Mouse (Mus musculus) hindbrain, embryonic 13.5 days (tissue): ENCODE measurements around the gene Myo1a. TPM values are rescaled to one million over a fixed set of nuclear protein-coding genes. Genes with fewer than 3 reads are reported as not detected.
"Not testable (repeated sequence)": the region's sequence is repeated elsewhere in the genome, so short reads cannot be mapped to it uniquely, and the experiment has no call there.

ENCODE experiments used
- ATAC-seq: fragments of 200-750 bp; cut with Nextera tagmentation; 2 replicates; pipeline ENCODE4 v1.8.0; 2017; ENCODE audit warnings: moderate TSS enrichment; ENCODE audit not compliant: low FRiP score
- H3K27ac ChIP-seq: fragments of 300-500 bp; sonication (generic); 2 replicates; pipeline ENCODE4 v1.5.1; 2015; ENCODE audit warnings: inconsistent platforms, mild to moderate bottlenecking, moderate library complexity
- H3K27me3 ChIP-seq: fragments of 300-500 bp; sonication (generic); 2 replicates; pipeline ENCODE4 v1.6.1; 2015; ENCODE audit warnings: mild to moderate bottlenecking, inconsistent platforms
- H3K36me3 ChIP-seq: fragments of 300-500 bp; sonication (generic); 2 replicates; pipeline ENCODE4 v1.6.1; 2015; ENCODE audit warnings: mild to moderate bottlenecking, inconsistent platforms
- H3K4me1 ChIP-seq: fragments of 300-500 bp; sonication (generic); replicated peaks from 2 replicates; pipeline ENCODE4 v1.6.1; 2015; ENCODE audit warnings: inconsistent platforms
- H3K4me2 ChIP-seq: fragments of 300-500 bp; sonication (generic); 2 replicates; pipeline ENCODE4 v1.6.1; 2015; ENCODE audit warnings: inconsistent platforms, mild to moderate bottlenecking, moderate library complexity
- H3K4me3 ChIP-seq: fragments of 300-500 bp; sonication (generic); 2 replicates; pipeline ENCODE4 v1.5.1; 2015; ENCODE audit warnings: mild to moderate bottlenecking, inconsistent platforms
- H3K9ac ChIP-seq: fragments of 300-500 bp; sonication (generic); 2 replicates; pipeline ENCODE4 v1.6.1; 2015; ENCODE audit warnings: mild to moderate bottlenecking, inconsistent platforms
- H3K9me3 ChIP-seq: fragments of 300-500 bp; sonication (generic); 2 replicates; pipeline ENCODE4 v1.6.1; 2016; ENCODE audit warnings: inconsistent platforms
- WGBS: fragments of 180-500 bp; shearing (Covaris S2); methylation state at CpG from one replicate; pipeline ENCODE4 v1.1.7; 2015; 5-methylcytosine and 5-hydroxymethylcytosine counted together
- polyA plus RNA-seq: library from polyadenylated mRNA; unstranded; fragments of >200 nt; fragmentation: Nextera tagmentation; extraction: Ambion mirVana; gene quantifications from 2 replicates; pipeline ENCODE4 v1.2.1, GENCODE M21; 2015

Gene Myo1a
- 0.43 and 0.74 TPM in 2 replicates for polyA plus RNA-seq

DNA sequence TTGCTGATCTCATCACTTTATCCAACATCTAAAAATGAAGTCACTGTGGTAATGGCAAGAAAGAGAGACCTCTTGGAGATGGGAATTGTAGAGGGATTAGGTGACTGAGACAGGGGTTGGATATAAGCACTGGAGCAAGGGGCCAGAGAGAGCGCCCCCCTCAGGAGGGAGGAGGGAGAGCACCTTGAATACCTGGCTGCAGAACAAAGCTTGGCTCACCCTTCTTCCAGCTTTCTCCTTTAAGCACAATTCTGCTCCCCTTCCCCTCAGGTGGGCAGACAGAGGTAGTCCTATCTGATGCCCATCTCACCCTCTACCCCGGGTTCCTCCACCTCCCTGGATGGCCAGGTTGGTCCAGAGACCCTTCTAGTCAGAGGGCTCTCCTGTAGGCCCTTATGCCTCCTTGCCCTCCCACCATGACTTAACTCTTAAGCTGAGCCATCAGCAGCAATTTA, at the start of gene Myo1a:
Myo1a (plus strand) TSS at position 405 of the 455 bp plus-strand sequence.
- WGBS, result 72% methylated on average over 2 of the region's 2 CpGs
- ATAC-seq, result no peak
- H3K9ac ChIP-seq, result no peak within 1 kb of the TSS
- no peaks in the 10 kb centered on the region for H3K9me3 ChIP-seq
- H3K27ac ChIP-seq, result no peak within 1 kb of the TSS
- no peaks in the 10 kb centered on the region for H3K4me1 ChIP-seq
- H3K4me2 ChIP-seq, result no peak within 1 kb of the TSS
- no peak within 1 kb of the TSS for H3K4me3 ChIP-seq
- H3K36me3 ChIP-seq, result no peaks in the 10 kb centered on the region
- no peaks in the 10 kb centered on the region for H3K27me3 ChIP-seq

DNA sequence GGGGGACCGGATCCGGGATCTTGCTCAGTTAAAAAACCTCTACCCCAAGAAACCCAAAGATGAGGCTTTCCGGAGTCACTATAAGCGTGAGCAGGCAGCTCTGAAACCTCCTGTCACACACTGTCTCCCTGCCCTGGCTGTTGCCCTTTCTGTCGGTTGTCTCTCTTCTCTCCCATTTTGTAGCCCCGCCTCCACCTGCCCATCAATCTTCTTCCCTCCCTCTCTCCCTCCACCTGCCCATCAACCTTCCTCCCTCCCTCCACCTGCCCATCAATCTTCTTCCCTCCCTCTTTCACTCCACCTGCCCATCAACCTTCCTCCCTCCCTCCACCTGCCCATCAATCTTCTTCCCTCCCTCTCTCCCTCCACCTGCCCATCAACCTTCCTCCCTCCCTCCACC, 47.4 kb upstream of the Myo1a start:
- Histone ChIP-seq H3K27me3 (peaks cover 41% of the 10 kb centered on the region), H3K4me1 (peaks cover 14% of the 10 kb centered on the region)
- not testable (repeated sequence) for H3K27ac ChIP-seq, H3K9ac ChIP-seq, H3K36me3 ChIP-seq, H3K4me3 ChIP-seq, ATAC-seq, H3K4me2 ChIP-seq, H3K9me3 ChIP-seq
- 57% methylated on average over 6 of the region's 6 CpGs for WGBS

DNA sequence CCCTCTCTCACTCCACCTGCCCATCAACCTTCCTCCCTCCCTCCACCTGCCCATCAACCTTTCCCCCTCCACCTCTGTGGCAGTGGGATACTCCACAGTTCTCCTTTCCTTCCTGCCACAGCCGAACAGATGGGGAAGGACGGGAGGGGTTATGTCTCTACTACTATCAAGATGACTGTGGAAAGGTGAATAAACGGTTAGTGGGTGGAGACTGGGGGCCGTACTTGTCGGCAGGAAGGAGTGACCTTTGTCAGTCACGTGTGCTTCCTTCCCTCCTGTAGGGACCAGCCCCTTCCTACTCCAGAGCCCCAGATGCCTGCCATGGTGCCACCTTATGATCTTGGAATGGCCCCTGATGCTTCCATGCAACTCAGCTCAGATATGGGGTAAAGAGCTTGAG, 46.9 kb upstream of the Myo1a start:
- H3K27ac ChIP-seq, result no peak overlapping the region
- H3K9ac ChIP-seq, result no peak overlapping the region
- 30% methylated on average over 6 of the region's 6 CpGs for WGBS
- no peaks in the 10 kb centered on the region for H3K36me3 ChIP-seq
- peaks cover 46% of the 10 kb centered on the region for H3K27me3 ChIP-seq
- no peak overlapping the region for H3K4me2 ChIP-seq
- H3K4me1 ChIP-seq, result peaks cover 19% of the 10 kb centered on the region
- H3K4me3 ChIP-seq, result no peak overlapping the region
- H3K9me3 ChIP-seq, result no peaks in the 10 kb centered on the region
- ATAC-seq, result no peak

DNA sequence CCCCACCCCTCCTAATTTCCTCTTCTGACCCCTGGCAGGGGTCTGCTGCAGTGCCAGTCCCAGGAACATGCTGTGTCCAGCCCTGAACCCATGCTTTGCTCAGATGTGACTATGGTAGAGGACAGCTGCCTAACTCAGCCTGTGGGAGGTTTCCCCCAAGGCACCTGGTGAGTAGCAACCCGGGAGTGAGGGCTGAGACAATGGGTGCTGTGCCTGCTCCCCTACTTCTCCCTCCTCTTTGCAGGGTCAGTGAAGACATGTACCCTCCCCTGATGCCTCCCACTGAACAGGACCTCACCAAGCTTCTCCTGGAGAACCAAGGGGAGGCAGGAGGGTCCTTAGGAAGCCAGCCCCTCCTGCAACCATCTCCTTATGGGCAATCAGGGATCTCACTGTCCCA, 45.4 kb upstream of the Myo1a start:
- no peaks in the 10 kb centered on the region for H3K36me3 ChIP-seq
- 44% methylated on average over 1 of the region's 1 CpGs for WGBS

DNA sequence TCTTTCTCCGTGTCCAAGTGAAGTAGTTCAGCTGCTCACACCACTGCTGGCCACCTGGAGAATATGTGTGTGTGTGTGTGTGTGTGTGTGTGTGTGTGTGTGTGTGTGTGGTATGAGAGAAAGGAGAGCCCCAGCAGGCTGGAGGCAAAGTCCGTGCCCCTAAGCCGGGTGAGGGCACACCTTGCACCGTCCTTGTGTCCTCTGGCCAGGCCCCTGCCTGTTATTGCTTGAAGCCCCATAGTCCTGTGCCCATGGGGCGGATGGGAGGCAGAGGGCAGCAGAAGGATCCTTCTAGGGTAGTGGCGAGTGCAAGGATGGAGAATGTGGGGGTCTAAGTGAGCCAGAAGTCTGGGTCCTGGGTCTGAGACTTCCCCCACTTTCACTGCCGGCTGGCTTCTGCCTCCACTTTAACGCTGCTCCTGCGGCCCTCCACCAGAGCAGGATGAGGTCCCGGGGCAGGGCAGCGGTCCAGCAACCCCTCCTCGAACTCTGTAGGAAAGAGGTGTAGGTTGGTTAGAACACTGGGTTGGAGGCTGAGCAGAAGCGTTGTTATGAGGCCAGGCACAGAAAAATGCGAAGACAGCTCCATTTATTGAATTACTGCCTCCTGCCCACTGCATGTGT, 43.6 kb upstream of the Myo1a start:
- Histone ChIP-seq H3K36me3 (no peaks in the 10 kb centered on the region), H3K9ac (no peak overlapping the region; the same call in 1 of the 2 replicates), H3K9me3 (no peaks in the 10 kb centered on the region), H3K27me3 (peaks cover 79% of the 10 kb centered on the region), H3K4me3 (peak overlapping the region; percentile 20; the same call in 1 of the 2 replicates), H3K4me1 (peaks cover 45% of the 10 kb centered on the region), H3K27ac (no peak overlapping the region), H3K4me2 (peak overlapping the region; percentile 42)
- no peak for ATAC-seq
- WGBS, result 17% methylated on average over 14 of the region's 14 CpGs

More for the DNA sequence above, 45.4 kb upstream of the Myo1a start:
- ATAC-seq, result no peak
- H3K4me2 ChIP-seq, result no peak overlapping the region
- no peak overlapping the region for H3K27ac ChIP-seq
- H3K9me3 ChIP-seq, result no peaks in the 10 kb centered on the region
- H3K4me3 ChIP-seq, result no peak overlapping the region
- H3K4me1 ChIP-seq, result peaks cover 27% of the 10 kb centered on the region
- peaks cover 60% of the 10 kb centered on the region for H3K27me3 ChIP-seq
- H3K9ac ChIP-seq, result no peak overlapping the region

DNA sequence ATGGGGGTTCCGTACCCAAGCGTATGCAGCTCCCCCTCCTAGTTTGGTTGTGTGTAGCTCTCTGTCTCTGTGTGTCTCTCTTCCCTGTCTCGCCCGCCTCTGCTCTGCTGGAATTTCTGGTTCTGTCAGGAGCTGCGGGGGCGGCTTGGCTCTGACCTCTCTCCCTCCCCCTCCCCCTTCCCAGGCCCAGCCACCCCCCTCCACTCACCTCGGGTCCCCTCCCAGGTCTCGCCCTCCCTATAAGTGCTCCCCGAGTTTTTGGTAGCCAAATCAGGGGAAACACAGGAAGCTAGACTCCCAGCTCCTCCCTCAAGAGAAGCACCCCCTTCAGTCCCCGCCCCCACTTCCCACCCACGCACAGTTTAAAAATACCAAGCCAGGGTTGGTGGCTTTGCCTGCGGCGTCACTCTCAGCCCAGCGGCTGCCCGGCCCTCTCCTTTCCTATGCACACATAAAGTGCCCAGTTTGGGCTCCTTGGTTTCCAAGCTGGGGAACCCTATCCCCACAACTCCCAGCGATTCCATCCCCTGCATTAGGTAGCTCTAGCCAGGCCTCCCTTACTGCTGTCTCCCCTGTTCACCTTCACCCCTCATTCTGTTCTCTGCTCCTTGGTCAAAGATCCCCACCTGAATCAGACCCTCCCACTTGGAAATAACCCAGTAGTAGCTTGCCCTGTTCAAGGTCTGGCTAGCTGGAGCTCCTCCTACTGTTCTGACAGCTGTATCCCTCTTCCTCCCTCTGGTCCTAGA, 42.9 kb upstream of the Myo1a start:
- Histone ChIP-seq H3K9ac (peak overlapping the region; percentile 49), H3K27me3 (peaks cover 86% of the 10 kb centered on the region), H3K4me3 (peak overlapping the region; percentile 20; the same call in 1 of the 2 replicates), H3K27ac (no peak overlapping the region), H3K36me3 (no peaks in the 10 kb centered on the region), H3K9me3 (no peaks in the 10 kb centered on the region), H3K4me1 (peaks cover 52% of the 10 kb centered on the region), H3K4me2 (peak overlapping the region; percentile 42)
- peak; percentile 6; the same call in 1 of the 2 replicates for ATAC-seq
- 4% methylated on average over 16 of the region's 16 CpGs for WGBS

DNA sequence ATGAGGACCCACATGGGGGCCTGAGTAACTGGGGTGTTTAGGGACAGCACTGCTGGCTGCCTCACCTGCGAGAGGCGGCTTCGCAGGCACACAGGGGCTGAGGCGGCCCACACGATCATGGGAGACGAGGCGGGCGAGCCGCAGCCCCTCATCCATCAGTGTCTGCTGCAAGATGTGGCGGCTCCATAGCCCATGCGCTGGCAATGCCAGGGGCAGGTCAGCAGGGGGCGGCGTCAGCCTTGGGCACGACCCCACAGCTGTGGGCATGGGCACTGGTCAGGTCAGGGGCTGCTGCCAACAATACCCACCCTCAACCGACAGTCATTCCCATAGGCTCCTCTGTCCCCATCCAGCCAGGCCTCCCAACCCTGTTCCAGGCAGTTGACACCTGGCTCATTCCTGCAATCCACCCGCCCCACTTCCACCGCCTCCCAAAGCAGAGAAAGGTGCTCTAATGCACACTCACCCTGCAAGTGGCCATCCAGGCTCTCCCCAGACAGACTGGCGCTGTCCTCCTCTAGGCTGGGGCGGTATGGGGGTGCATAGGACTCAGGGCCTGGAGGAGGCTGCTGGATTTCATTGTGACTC, 42.2 kb upstream of the Myo1a start:
- Histone ChIP-seq H3K27me3 (peaks cover 93% of the 10 kb centered on the region), H3K4me2 (peak overlapping the region; percentile 42), H3K36me3 (no peaks in the 10 kb centered on the region), H3K4me3 (peak overlapping the region; percentile 12; the same call in 1 of the 2 replicates), H3K4me1 (peaks cover 59% of the 10 kb centered on the region), H3K27ac (no peak overlapping the region), H3K9ac (no peak overlapping the region), H3K9me3 (no peaks in the 10 kb centered on the region)
- peak; percentile 10; the same call in 1 of the 2 replicates for ATAC-seq
- 8% methylated on average over 19 of the region's 19 CpGs for WGBS

DNA sequence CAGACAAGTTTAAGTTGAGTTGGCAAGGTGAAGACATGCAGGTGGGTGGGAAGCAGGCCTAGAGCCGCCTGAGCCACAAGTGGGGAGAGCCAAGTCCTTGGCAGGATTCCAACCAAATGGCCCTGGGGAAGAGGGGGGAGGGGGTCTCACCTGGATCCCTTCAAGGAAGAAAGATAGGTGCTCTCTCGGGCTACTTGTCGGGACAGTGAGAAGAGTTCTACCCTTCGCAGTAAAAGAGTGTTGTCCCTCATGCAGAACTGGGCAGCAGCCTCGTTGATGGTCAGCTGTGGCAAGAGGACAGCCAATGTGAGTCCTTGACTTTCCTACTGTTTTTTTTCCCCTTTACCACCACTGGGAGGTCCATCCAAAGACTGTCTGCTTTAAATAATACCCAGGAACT, 41.4 kb upstream of the Myo1a start:
- Histone ChIP-seq H3K27ac (no peak overlapping the region), H3K4me1 (peaks cover 66% of the 10 kb centered on the region), H3K4me2 (no peak overlapping the region), H3K4me3 (no peak overlapping the region), H3K9ac (no peak overlapping the region), H3K27me3 (peaks cover 96% of the 10 kb centered on the region), H3K36me3 (no peaks in the 10 kb centered on the region), H3K9me3 (no peaks in the 10 kb centered on the region)
- ATAC-seq, result no peak
- 17% methylated on average over 5 of the region's 5 CpGs for WGBS

DNA sequence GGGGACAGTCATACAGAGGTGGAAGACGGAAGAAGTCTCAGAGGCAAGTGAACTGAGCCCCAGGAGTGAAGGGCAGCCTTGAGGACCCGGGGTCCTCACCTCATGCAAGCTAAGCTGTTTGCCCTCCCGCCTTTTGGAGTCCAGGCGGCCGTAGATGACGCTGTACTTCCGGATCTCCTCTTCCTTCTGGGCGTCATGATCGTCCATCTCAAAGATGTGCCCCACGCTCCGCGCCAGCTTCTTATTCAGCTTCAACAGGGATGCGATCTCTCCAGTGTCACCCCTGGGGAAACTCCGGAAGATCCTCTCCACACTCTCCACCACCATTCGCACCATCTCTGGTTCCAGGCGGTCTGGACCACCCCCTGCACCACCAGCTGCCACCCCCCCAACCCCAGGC, 40.8 kb upstream of the Myo1a start:
- Histone ChIP-seq H3K27me3 (peaks cover 96% of the 10 kb centered on the region), H3K4me3 (0 out of 2 replicates have a peak overlapping the region, but pooled peaks have one; percentile 50), H3K4me2 (peak overlapping the region; percentile 26; the same call in 1 of the 2 replicates), H3K9ac (no peak overlapping the region), H3K27ac (no peak overlapping the region), H3K9me3 (no peaks in the 10 kb centered on the region), H3K36me3 (no peaks in the 10 kb centered on the region), H3K4me1 (peaks cover 71% of the 10 kb centered on the region)
- 11% methylated on average over 16 of the region's 16 CpGs for WGBS
- ATAC-seq, result no peak

DNA sequence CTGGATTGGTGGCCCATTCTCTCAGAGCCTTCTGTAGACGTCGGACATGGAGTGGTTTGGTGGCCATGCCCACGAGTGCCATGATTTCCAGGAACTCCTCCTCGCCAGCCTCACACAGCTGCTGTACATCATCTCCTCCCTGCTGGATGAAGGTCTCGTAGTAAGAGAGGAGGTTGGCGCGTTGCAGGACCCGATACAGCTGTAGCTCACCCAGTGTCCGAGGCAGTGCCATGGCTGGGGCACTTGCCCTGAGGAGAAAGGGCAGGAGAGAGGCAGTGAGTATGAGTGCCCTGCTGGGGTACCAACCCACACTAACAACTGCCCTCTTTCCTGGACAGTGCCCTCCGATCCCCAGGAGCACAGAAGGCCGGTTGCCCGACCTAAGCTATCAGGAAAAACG, 40.1 kb upstream of the Myo1a start:
- ATAC-seq, result no peak
- no peak overlapping the region for H3K27ac ChIP-seq
- peak overlapping the region; percentile 50; the same call in 1 of the 2 replicates for H3K4me3 ChIP-seq
- H3K4me2 ChIP-seq, result peak overlapping the region; percentile 75
- H3K9me3 ChIP-seq, result no peaks in the 10 kb centered on the region
- no peak overlapping the region for H3K9ac ChIP-seq
- no peaks in the 10 kb centered on the region for H3K36me3 ChIP-seq
- peaks cover 72% of the 10 kb centered on the region for H3K4me1 ChIP-seq
- 11% methylated on average over 13 of the region's 13 CpGs for WGBS
- peaks cover 96% of the 10 kb centered on the region for H3K27me3 ChIP-seq

DNA sequence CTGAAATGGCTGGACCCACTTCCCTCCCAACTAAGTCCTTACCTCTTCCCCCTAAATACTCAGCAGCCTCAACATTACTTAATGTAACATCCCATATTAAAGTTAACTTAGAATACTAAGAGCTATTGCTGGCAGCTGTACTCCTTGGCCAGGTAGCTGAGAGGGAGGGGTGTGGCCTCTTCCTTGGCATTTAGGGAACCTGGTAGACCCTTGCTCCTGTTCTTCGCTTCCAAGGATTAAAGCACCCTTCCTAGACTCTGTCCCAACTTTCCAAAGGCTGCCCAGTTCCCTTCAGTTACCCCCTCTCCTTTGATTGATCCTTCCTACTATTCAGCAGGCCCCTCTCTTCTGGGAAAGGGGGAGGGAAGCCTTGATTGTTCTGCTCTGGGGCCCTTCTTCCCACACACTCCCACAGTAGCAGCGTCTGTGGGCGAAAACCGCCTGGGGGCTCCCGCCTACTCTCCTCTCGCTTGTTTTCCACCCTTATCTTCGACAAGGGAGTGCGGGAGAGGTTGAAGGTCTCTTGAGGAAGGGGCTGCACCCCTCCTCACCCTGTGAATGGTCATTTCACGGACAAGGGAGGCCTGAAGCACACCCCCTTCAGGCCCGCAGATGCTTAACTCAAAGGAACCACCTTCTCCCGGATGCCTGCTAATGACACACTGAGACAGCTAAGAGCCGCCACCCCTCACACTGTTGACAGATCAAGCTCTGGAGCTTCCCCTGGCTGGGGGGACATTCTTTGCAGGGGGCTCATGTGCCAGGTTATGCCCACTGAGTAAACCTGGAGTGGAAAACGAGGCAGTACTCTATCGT, 39.4 kb upstream of the Myo1a start:
- Histone ChIP-seq H3K4me2 (peak overlapping the region; percentile 75), H3K27ac (peak overlapping the region; percentile 27; the same call in 1 of the 2 replicates), H3K4me3 (peak overlapping the region; percentile 50), H3K9ac (peak overlapping the region; percentile 67), H3K4me1 (peaks cover 72% of the 10 kb centered on the region), H3K36me3 (no peaks in the 10 kb centered on the region), H3K9me3 (no peaks in the 10 kb centered on the region), H3K27me3 (peaks cover 92% of the 10 kb centered on the region)
- WGBS, result 3% methylated on average over 14 of the region's 14 CpGs
- ATAC-seq, result no peak
